Mouse (Mus musculus) midbrain, embryonic 15.5 days (tissue): ENCODE measurements around the gene Folh1. TPM values are rescaled to one million over a fixed set of nuclear protein-coding genes. Genes with fewer than 3 reads are reported as not detected.
"Not testable (repeated sequence)": the region's sequence is repeated elsewhere in the genome, so short reads cannot be mapped to it uniquely, and the experiment has no call there.

ENCODE experiments used
- ATAC-seq: fragments of 200-750 bp; cut with Nextera tagmentation; replicated peaks from 2 replicates; pipeline ENCODE4 v1.8.0; 2017; ENCODE audit warnings: moderate TSS enrichment
- H3K27ac ChIP-seq: fragments of 300-500 bp; sonication (generic); 2 replicates; pipeline ENCODE4 v1.5.1; 2015; ENCODE audit warnings: mild to moderate bottlenecking, inconsistent platforms
- H3K27me3 ChIP-seq: fragments of 300-500 bp; sonication (generic); replicated peaks from 2 replicates; pipeline ENCODE4 v1.6.1; 2015; ENCODE audit warnings: inconsistent platforms
- H3K36me3 ChIP-seq: fragments of 300-500 bp; sonication (generic); replicated peaks from 2 replicates; pipeline ENCODE4 v1.6.1; 2015; ENCODE audit warnings: inconsistent platforms
- H3K4me1 ChIP-seq: fragments of 300-500 bp; sonication (generic); 2 replicates; pipeline ENCODE4 v1.6.1; 2015; ENCODE audit warnings: inconsistent platforms
- H3K4me2 ChIP-seq: fragments of 300-500 bp; sonication (generic); 2 replicates; pipeline ENCODE4 v1.6.1; 2015; ENCODE audit warnings: inconsistent platforms, mild to moderate bottlenecking, moderate library complexity
- H3K4me3 ChIP-seq: fragments of 300-500 bp; sonication (generic); 2 replicates; pipeline ENCODE4 v1.5.1; 2015; ENCODE audit warnings: mild to moderate bottlenecking, inconsistent platforms
- H3K9ac ChIP-seq: fragments of 300-500 bp; sonication (generic); 2 replicates; pipeline ENCODE4 v1.6.1; 2015; ENCODE audit warnings: mild to moderate bottlenecking, inconsistent platforms
- H3K9me3 ChIP-seq: fragments of 300-500 bp; sonication (generic); 2 replicates; pipeline ENCODE4 v1.6.1; 2016; ENCODE audit warnings: inconsistent platforms
- WGBS: fragments of 180-500 bp; shearing (Covaris S2); methylation state at CpG from one replicate; pipeline ENCODE4 v1.1.7; 2015; ENCODE audit warnings: mixed read lengths; 5-methylcytosine and 5-hydroxymethylcytosine counted together
- polyA plus RNA-seq: library from polyadenylated mRNA; unstranded; fragments of >200 nt; fragmentation: Nextera tagmentation; extraction: Ambion mirVana; gene quantifications from 2 replicates; pipeline ENCODE4 v1.2.1, GENCODE M21; 2015

The Folh1 gene
- polyA plus RNA-seq, result 0.34 and 0.38 TPM in 2 replicates

DNA sequence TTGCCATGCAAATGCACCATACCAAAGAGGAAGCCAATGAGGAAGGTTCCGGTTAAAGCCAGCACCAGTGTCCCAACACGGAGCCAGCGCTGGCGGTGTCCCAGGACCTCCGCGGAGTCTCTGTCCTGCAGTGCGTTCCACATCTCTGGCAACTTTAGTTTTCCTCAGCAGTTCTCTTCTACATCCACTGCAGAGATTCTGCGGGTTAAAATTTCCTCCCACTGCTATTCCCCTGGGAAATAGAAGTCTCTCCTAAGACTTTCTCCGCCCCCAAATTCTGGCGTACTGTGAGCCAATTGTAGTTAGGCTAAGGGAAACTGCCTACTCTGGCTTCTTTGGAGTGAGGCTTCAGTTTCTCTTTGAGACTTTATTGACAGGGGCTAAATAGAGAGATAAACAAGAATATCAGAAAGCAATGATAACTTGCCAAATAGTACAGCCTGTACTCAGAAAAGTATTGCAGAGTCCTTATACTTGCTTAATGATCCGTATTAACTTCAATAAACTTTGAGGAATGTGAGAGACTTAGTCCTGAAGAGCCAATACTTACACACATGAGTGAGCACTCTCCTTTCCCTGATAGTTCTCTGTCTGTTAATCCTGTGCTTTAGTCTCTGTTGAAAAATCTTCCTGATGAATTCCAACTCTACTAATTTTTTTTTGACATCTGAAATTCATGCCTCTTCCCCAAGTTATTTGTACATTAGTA, at the start of gene Folh1:
TSS of gene Folh1 (minus strand) at position 327 of the 709 bp plus-strand sequence.
- Histone ChIP-seq H3K4me1 (peaks cover 6% of the 10 kb centered on the region; the same call in 1 of the 2 replicates), H3K36me3 (no peaks in the 10 kb centered on the region), H3K9ac (no peak within 1 kb of the TSS), H3K4me3 (peak within 1 kb of the TSS; percentile 17), H3K27ac (no peak within 1 kb of the TSS), H3K9me3 (no peaks in the 10 kb centered on the region), H3K27me3 (no peaks in the 10 kb centered on the region), H3K4me2 (peak within 1 kb of the TSS; percentile 47)
- peak; percentile 63; the same call in 1 of the 2 replicates for ATAC-seq
- WGBS, result 4% methylated on average over 11 of the region's 11 CpGs

DNA sequence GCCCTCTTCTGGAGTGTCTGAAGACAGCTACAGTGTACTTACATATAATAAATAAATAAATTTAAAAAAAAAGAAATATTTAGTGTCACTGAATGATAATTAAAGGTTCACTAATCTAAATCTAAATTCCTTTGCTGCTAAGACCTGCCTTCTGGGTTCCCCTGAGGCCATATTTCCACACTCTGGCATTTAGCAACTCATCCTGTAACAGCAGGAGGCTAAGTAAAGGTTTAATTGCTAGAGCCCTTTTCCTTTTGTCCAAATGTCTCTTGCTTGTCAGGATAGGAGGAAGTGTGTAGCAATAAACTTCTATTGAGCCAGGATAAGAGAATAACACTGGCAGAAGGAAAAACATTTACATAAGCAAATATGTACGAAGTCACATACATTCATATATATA, 40.7 kb upstream of the Folh1 start:
- no peak overlapping the region for H3K27ac ChIP-seq
- no peak overlapping the region for H3K4me3 ChIP-seq
- no peaks in the 10 kb centered on the region for H3K27me3 ChIP-seq
- H3K4me2 ChIP-seq, result no peak overlapping the region
- no peaks in the 10 kb centered on the region for H3K4me1 ChIP-seq
- H3K36me3 ChIP-seq, result no peaks in the 10 kb centered on the region
- no peak for ATAC-seq
- no peak overlapping the region for H3K9ac ChIP-seq
- WGBS, result 86% methylated on average over 1 of the region's 1 CpGs
- no peaks in the 10 kb centered on the region for H3K9me3 ChIP-seq

DNA sequence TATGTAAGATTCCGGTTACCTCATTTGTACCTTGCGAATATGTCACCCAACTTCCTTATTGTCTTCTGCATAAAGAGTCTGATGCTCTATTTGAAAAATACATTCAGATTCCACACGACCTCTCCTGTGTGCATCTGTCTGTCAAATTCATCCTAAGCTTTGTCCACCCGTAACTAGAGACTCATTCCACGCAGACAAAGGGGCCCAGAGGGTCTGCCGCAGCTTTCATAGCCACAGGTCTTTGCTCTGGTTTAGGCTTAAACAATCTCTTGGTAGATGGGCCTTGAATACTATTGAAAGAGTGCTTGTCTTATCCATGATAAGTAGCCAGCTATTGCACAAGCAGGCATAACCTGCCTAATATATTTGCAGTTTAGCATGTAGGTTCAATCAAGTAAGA, 40.0 kb upstream of the Folh1 start:
- H3K36me3 ChIP-seq, H3K9me3 ChIP-seq, H3K27me3 ChIP-seq, ATAC-seq, H3K4me3 ChIP-seq, H3K9ac ChIP-seq, H3K27ac ChIP-seq, H3K4me1 ChIP-seq, H3K4me2 ChIP-seq: not testable (repeated sequence)
- 85% methylated on average over 6 of the region's 6 CpGs for WGBS

DNA sequence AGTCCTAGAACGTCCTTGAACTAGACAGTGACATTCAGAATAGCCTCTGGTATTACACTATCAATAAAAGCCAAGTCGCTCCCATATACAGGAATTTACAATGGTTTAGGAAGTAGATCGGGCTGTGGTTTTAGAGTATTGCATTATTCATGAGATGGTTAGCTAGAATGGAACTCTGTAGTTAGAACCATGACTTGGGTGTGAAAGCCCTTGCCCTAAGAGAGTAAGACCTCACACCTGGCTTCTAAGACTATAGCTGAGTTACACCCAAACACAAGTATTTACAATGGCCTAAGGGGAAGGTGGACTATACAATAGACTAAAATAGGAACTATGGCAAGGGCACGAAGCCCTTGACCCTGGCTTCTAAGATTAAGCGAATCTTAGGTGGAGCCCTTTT, 39.5 kb upstream of the Folh1 start:
- H3K27ac ChIP-seq, H3K4me2 ChIP-seq, H3K4me3 ChIP-seq, H3K9me3 ChIP-seq, H3K36me3 ChIP-seq, H3K9ac ChIP-seq, ATAC-seq, H3K4me1 ChIP-seq, H3K27me3 ChIP-seq: not testable (repeated sequence)
- 87% methylated on average over 5 of the region's 5 CpGs for WGBS

DNA sequence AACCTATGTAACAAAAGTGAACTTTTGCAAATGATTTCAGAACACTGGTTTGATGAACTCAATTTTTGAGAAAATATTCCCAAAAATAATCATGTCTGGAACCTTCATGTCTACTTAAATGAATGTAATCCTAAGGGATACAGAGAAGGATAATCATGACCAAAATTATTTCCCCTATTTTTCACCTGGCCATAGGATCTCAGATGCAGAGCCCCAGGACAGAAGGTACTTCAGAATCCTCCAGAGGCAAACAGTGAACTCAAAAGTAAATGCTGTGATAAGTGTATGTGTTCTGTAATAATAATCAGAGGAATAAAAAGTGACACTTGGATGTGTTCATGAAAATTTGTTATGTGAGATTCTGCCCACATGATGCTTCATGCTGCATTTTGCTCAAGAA, 19.0 kb upstream of the Folh1 start, which contains the start of gene Vmn2r77:
TSS of gene Vmn2r77 (plus strand) at position 301 of the 400 bp plus-strand sequence.
- no peaks in the 10 kb centered on the region for H3K4me1 ChIP-seq
- no peak within 1 kb of the TSS for H3K4me3 ChIP-seq
- no peaks in the 10 kb centered on the region for H3K27me3 ChIP-seq
- H3K9me3 ChIP-seq, result no peaks in the 10 kb centered on the region
- no peak for ATAC-seq
- H3K4me2 ChIP-seq, result no peak within 1 kb of the TSS
- no peak within 1 kb of the TSS for H3K9ac ChIP-seq
- no peak within 1 kb of the TSS for H3K27ac ChIP-seq
- no peaks in the 10 kb centered on the region for H3K36me3 ChIP-seq

DNA sequence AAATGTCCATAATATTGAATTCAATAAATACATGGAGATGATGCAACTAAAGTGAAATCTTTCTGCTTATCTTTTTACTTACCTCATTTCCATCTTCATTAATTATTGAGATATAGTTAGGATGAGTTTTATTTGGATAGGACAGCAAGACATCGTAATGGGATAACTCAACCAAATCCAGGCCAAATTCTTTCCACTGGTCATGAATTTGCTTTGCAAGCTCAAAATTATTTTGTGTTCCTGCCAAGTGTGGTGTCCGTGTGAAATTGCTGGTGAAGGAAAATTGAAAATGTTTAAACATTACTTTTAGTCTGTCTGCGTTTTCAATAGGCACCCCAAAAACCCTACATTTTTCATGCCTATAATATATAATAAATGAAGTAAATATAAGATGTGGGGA, 4.1 kb downstream of the Folh1 start:
- 88% methylated on average over 3 of the region's 3 CpGs for WGBS
- no peak for ATAC-seq
- Histone ChIP-seq H3K4me3 (no peak overlapping the region), H3K4me1 (peaks cover 6% of the 10 kb centered on the region; the same call in 1 of the 2 replicates), H3K27me3 (no peaks in the 10 kb centered on the region), H3K36me3 (no peaks in the 10 kb centered on the region), H3K9me3 (no peaks in the 10 kb centered on the region), H3K9ac (no peak overlapping the region), H3K27ac (no peak overlapping the region), H3K4me2 (no peak overlapping the region)

DNA sequence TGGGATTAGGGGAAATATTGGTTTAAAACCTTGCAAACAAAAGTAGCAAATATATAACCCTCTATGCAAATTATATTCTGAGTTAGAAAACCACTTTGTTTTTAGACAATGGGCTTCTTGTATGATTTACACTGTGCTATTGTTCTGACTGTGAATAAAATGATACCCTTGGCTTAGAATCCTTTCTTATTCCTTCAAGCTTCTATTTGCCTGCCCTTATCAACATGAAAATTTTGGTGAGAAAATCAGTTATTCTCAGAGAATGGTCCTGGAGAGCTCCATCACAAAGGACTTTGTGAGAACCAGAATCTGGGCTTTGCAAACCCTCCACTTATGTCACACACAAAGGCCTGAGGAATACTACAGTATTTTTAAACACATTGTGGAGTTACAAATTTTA, 11.1 kb downstream of the Folh1 start:
- no peaks in the 10 kb centered on the region for H3K4me1 ChIP-seq
- H3K36me3 ChIP-seq, result no peaks in the 10 kb centered on the region
- no peak overlapping the region for H3K27ac ChIP-seq
- H3K27me3 ChIP-seq, result no peaks in the 10 kb centered on the region
- H3K4me3 ChIP-seq, result no peak overlapping the region
- ATAC-seq, result no peak
- no peak overlapping the region for H3K9ac ChIP-seq
- H3K9me3 ChIP-seq, result no peaks in the 10 kb centered on the region
- no peak overlapping the region for H3K4me2 ChIP-seq

DNA sequence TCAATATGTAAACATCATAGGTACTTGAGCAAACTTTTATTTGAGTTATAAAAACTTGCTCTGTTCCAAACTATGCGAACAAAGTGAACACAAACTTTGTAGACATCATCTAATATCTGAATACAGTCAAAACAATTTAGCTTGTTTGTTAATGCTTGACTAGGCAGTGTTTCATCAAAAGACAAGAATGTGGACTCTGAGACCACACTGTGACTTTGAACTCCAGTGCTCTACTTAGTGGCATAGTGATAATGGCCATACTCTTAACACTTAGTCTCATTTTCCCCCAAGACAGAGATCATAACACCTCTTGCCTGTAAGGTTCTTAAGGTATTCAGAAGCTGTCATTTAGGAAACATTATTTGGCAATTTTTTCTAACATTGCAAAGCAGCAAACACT, 15.0 kb downstream of the Folh1 start:
- H3K36me3 ChIP-seq, result no peaks in the 10 kb centered on the region
- H3K27ac ChIP-seq, result no peak overlapping the region
- H3K4me2 ChIP-seq, result no peak overlapping the region
- H3K4me3 ChIP-seq, result no peak overlapping the region
- H3K9ac ChIP-seq, result no peak overlapping the region
- H3K27me3 ChIP-seq, result no peaks in the 10 kb centered on the region
- 93% methylated on average over 1 of the region's 1 CpGs for WGBS
- ATAC-seq, result no peak
- no peaks in the 10 kb centered on the region for H3K4me1 ChIP-seq
- H3K9me3 ChIP-seq, result no peaks in the 10 kb centered on the region

DNA sequence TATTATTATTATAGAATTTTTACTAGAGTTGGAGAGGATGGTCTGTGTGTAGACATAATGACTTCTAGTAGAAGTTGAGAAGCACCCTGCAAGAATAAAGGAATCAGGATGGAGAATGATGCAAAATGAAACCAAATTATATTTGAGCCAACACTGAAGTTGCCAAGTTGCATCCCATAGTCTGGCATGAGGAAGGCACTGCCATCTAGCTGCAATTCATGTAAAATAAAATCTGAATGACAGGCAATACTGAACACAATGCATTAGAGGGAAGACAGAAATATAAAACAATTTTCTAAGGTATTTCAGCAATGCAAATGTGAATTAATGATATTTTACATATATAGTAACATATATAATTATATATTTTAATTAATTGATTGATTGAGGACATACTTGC, 50.7 kb downstream of the Folh1 start:
- no peak overlapping the region for H3K4me2 ChIP-seq
- no peaks in the 10 kb centered on the region for H3K9me3 ChIP-seq
- no peak overlapping the region for H3K4me3 ChIP-seq
- ATAC-seq, result no peak
- no peaks in the 10 kb centered on the region for H3K4me1 ChIP-seq
- H3K27me3 ChIP-seq, result no peaks in the 10 kb centered on the region
- no peak overlapping the region for H3K9ac ChIP-seq
- H3K36me3 ChIP-seq, result no peaks in the 10 kb centered on the region
- H3K27ac ChIP-seq, result no peak overlapping the region

DNA sequence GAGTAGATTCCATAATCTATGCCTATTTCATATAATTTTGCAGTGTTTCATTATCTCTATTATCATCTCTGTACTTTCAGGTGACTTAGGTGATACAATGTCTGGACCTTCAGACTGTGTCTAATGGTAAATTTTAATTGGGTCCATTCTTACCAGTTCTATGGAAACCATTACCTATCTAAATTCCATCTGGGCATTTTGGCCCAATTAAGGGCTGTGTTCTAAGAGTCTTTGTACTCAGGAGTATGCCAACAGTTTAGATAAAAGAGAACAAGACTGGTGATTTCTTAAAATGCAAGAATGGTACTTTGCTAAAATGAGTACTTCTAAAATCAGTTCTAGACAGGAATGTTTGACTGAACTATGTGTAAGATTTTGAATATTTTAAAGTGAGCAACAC, 87.7 kb downstream of the Folh1 start, which contains the start of gene Olfr292:
TSS of gene Olfr292 (plus strand) at position 301 of the 400 bp plus-strand sequence.
- no peak within 1 kb of the TSS for H3K4me2 ChIP-seq
- H3K27me3 ChIP-seq, result no peaks in the 10 kb centered on the region
- no peak within 1 kb of the TSS for H3K27ac ChIP-seq
- H3K9ac ChIP-seq, result no peak within 1 kb of the TSS
- H3K9me3 ChIP-seq, result no peaks in the 10 kb centered on the region
- H3K4me1 ChIP-seq, result no peaks in the 10 kb centered on the region
- H3K36me3 ChIP-seq, result no peaks in the 10 kb centered on the region
- ATAC-seq, result no peak
- no peak within 1 kb of the TSS for H3K4me3 ChIP-seq

Other genes starting within 250 kb of the Folh1 start
- not detected in 2 replicates for gene Olfr295, start 192.1 kb downstream of the Folh1 start, polyA plus RNA-seq
- not detected in 2 replicates for gene Olfr294, start 159.3 kb downstream of the Folh1 start, polyA plus RNA-seq
- not detected in 2 replicates for gene Olfr293, start 126.9 kb downstream of the Folh1 start, polyA plus RNA-seq
- gene Olfr292, start 87.6 kb downstream of the Folh1 start, polyA plus RNA-seq, result not detected in 2 replicates
- gene Vmn2r77, start 19.1 kb upstream of the Folh1 start, polyA plus RNA-seq, result not detected in 2 replicates
- gene Vmn2r78, start 139.2 kb upstream of the Folh1 start, polyA plus RNA-seq, result not detected in 2 replicates
- gene Vmn2r79, start 220.2 kb upstream of the Folh1 start, polyA plus RNA-seq, result not detected in 2 replicates